Mouse (Mus musculus) kidney, embryonic 16.5 days (tissue): Measurements from ENCODE around the gene Esrrg. TPM values are rescaled to one million over a fixed set of nuclear protein-coding genes. Genes with fewer than 3 reads are reported as not detected.

ENCODE experiments used
- ATAC-seq: fragments of 200-750 bp; cut with Nextera tagmentation; 2 replicates; pipeline ENCODE4 v1.8.0; 2017; ENCODE audit warnings: moderate TSS enrichment; ENCODE audit not compliant: low FRiP score, low TSS enrichment
- H3K27ac ChIP-seq: fragments of 300-500 bp; sonication (generic); 2 replicates; pipeline ENCODE4 v1.5.1; 2014; ENCODE audit warnings: low read length
- H3K27me3 ChIP-seq: fragments of 300-500 bp; sonication (generic); 2 replicates; pipeline ENCODE4 v1.6.1; 2014; ENCODE audit warnings: low read length, control low read depth, mixed read lengths; ENCODE audit not compliant: insufficient read depth
- H3K36me3 ChIP-seq: fragments of 300-500 bp; sonication (generic); 2 replicates; pipeline ENCODE4 v1.6.1; 2014; ENCODE audit warnings: low read length, control low read depth, mixed read lengths; ENCODE audit not compliant: insufficient read depth
- H3K4me1 ChIP-seq: fragments of 300-500 bp; sonication (generic); 2 replicates; pipeline ENCODE4 v1.6.1; 2014; ENCODE audit warnings: low read length, control low read depth, mixed read lengths; ENCODE audit not compliant: insufficient read depth
- H3K4me2 ChIP-seq: fragments of 300-500 bp; sonication (generic); replicated peaks from 2 replicates; pipeline ENCODE4 v1.6.1; 2014; ENCODE audit warnings: low read depth, low read length
- H3K4me3 ChIP-seq: fragments of 300-500 bp; sonication (generic); 2 replicates; pipeline ENCODE4 v1.5.1; 2014; ENCODE audit warnings: mild to moderate bottlenecking, low read length
- H3K9ac ChIP-seq: fragments of 300-500 bp; sonication (generic); replicated peaks from 2 replicates; pipeline ENCODE4 v1.6.1; 2014; ENCODE audit warnings: low read length
- H3K9me3 ChIP-seq: fragments of 300-500 bp; sonication (generic); 2 replicates; pipeline ENCODE4 v1.6.1; 2016; ENCODE audit warnings: low read length, control low read depth
- WGBS: fragments of 180-500 bp; shearing (Covaris S2); extraction: QIAGEN DNeasy Blood & Tissue Kit; methylation state at CpG from one replicate; pipeline ENCODE4 v1.1.7; 2014; 5-methylcytosine and 5-hydroxymethylcytosine counted together
- polyA plus RNA-seq: library from polyadenylated mRNA; unstranded; fragments of >200 nt; fragmentation: Nextera tagmentation; extraction: Ambion mirVana; gene quantifications from 2 replicates; pipeline ENCODE4 v1.2.1, GENCODE M21; 2015

Gene Esrrg
- polyA plus RNA-seq, 1 experiment from 2014 or later = 36.0 TPM

GRCm38 (mm10) chr1:187826869-187827268 lies 218.3 kb downstream of the Esrrg start:
- 63% methylated on average over 5 of the region's 5 CpGs for WGBS
- no peaks in the 10 kb centered on the region for H3K9me3 ChIP-seq
- no peak for ATAC-seq
- no peak overlapping the region for H3K4me3 ChIP-seq
- no peaks in the 10 kb centered on the region for H3K36me3 ChIP-seq
- peaks cover 13% of the 10 kb centered on the region for H3K4me1 ChIP-seq
- H3K9ac ChIP-seq = no peak overlapping the region
- no peak overlapping the region for H3K4me2 ChIP-seq
- no peak overlapping the region for H3K27ac ChIP-seq
- no peaks in the 10 kb centered on the region for H3K27me3 ChIP-seq

GRCm38 (mm10) chr1:187830937-187831336 lies 222.3 kb downstream of the Esrrg start:
- no peak overlapping the region for H3K27ac ChIP-seq
- H3K4me2 ChIP-seq = no peak overlapping the region
- H3K4me1 ChIP-seq = peaks cover 9% of the 10 kb centered on the region
- H3K9me3 ChIP-seq = no peaks in the 10 kb centered on the region
- H3K36me3 ChIP-seq = no peaks in the 10 kb centered on the region
- WGBS = 60% methylated on average over 7 of the region's 7 CpGs
- no peaks in the 10 kb centered on the region for H3K27me3 ChIP-seq
- no peak for ATAC-seq
- H3K4me3 ChIP-seq = no peak overlapping the region
- no peak overlapping the region for H3K9ac ChIP-seq

- Histone ChIP-seq H3K27me3 (no peaks in the 10 kb centered on the region), H3K36me3 (no peaks in the 10 kb centered on the region), H3K4me1 (peaks cover 4% of the 10 kb centered on the region; the same call in 1 of the 2 replicates), H3K27ac (peak overlapping the region; percentile 3; the same call in 1 of the 2 replicates), H3K4me3 (no peak overlapping the region), H3K4me2 (no peak overlapping the region), H3K9ac (no peak overlapping the region), H3K9me3 (no peaks in the 10 kb centered on the region)
- 39% methylated on average over 3 of the region's 3 CpGs for WGBS
- ATAC-seq = peak; percentile 75; the same call in 1 of the 2 replicates
These were observed 224.3 kb downstream of the Esrrg start for GRCm38 (mm10) chr1:187832851-187833250.

GRCm38 (mm10) chr1:187834576-187834975 lies 226.0 kb downstream of the Esrrg start:
- no peaks in the 10 kb centered on the region for H3K27me3 ChIP-seq
- no peak overlapping the region for H3K4me2 ChIP-seq
- no peak overlapping the region for H3K9ac ChIP-seq
- no peak for ATAC-seq
- no peaks in the 10 kb centered on the region for H3K36me3 ChIP-seq
- WGBS = 93% methylated on average over 3 of the region's 3 CpGs
- no peaks in the 10 kb centered on the region for H3K9me3 ChIP-seq
- no peak overlapping the region for H3K4me3 ChIP-seq
- H3K4me1 ChIP-seq = peaks cover 4% of the 10 kb centered on the region; the same call in 1 of the 2 replicates
- H3K27ac ChIP-seq = no peak overlapping the region

DNA sequence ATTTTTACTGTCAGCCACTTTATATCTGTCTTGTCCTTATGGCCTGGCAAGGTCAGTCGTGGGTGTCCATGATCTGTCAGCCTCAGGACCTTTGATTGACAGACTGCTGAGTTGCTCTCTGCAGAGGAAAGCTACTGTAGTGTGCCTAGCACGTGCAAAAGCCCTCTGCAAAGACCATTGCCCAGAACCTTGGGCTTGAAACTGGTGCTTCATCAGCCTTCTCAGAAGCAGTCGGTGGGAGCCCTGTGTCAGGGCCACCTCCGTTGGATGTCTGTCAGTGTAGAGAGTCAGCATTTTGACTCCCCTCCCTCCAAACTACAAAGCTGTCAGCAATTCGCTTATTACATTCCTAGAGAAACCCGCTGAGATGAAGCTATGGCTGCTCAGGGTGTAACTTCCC lies 227.8 kb downstream of the Esrrg start:
- Histone ChIP-seq H3K27me3 (no peaks in the 10 kb centered on the region), H3K4me1 (0 out of 2 replicates have a peak, but pooled peaks cover 4% of the 10 kb centered on the region), H3K36me3 (no peaks in the 10 kb centered on the region), H3K9ac (no peak overlapping the region), H3K9me3 (no peaks in the 10 kb centered on the region), H3K4me2 (no peak overlapping the region), H3K27ac (no peak overlapping the region), H3K4me3 (no peak overlapping the region)
- ATAC-seq = 0 out of 2 replicates have a peak, but pooled peaks have one; percentile 27
- WGBS = 40% methylated on average over 6 of the region's 6 CpGs

GRCm38 (mm10) chr1:187836876-187837275 lies 228.3 kb downstream of the Esrrg start:
- WGBS = 14% methylated on average over 7 of the region's 7 CpGs
- Histone ChIP-seq H3K4me1 (0 out of 2 replicates have a peak, but pooled peaks cover 4% of the 10 kb centered on the region), H3K4me3 (no peak overlapping the region), H3K9me3 (no peaks in the 10 kb centered on the region), H3K27me3 (no peaks in the 10 kb centered on the region), H3K9ac (no peak overlapping the region), H3K27ac (no peak overlapping the region), H3K4me2 (no peak overlapping the region), H3K36me3 (no peaks in the 10 kb centered on the region)
- no peak for ATAC-seq

DNA sequence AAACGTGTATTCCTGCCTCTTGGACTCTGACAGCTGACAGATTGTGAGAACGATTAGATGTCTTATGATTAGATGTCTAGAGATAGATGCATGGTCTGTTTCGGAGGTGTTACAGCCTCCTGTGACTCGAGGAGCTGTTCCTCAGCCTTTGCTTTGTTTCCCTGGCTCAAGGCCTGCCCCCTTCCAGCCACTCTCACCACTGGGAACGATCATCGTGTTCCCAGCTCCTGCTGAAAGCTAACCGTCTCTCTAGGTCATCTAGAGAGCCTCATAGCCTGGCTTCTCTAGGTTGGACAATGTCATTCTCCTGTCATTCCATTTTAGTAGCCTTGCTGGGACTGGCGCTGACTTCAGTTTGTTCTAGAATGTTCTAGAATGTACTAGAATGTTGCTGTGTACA lies 233.0 kb downstream of the Esrrg start:
- no peaks in the 10 kb centered on the region for H3K27me3 ChIP-seq
- 80% methylated on average over 8 of the region's 8 CpGs for WGBS
- no peak overlapping the region for H3K4me3 ChIP-seq
- no peaks in the 10 kb centered on the region for H3K4me1 ChIP-seq
- no peaks in the 10 kb centered on the region for H3K9me3 ChIP-seq
- no peak overlapping the region for H3K4me2 ChIP-seq
- no peaks in the 10 kb centered on the region for H3K36me3 ChIP-seq
- no peak overlapping the region for H3K27ac ChIP-seq
- H3K9ac ChIP-seq = no peak overlapping the region
- no peak for ATAC-seq

- no peak overlapping the region for H3K9ac ChIP-seq
- H3K4me2 ChIP-seq = no peak overlapping the region
- H3K27ac ChIP-seq = no peak overlapping the region
- H3K36me3 ChIP-seq = no peaks in the 10 kb centered on the region
- no peaks in the 10 kb centered on the region for H3K27me3 ChIP-seq
- WGBS = 93% methylated on average over 5 of the region's 5 CpGs
- no peak overlapping the region for H3K4me3 ChIP-seq
- no peaks in the 10 kb centered on the region for H3K4me1 ChIP-seq
- no peak for ATAC-seq
- no peaks in the 10 kb centered on the region for H3K9me3 ChIP-seq
These were observed 234.1 kb downstream of the Esrrg start for GRCm38 (mm10) chr1:187842702-187843101.

GRCm38 (mm10) chr1:187854148-187854547 lies 245.6 kb downstream of the Esrrg start:
- ATAC-seq = no peak

GRCm38 (mm10) chr1:187862339-187862738 lies 253.7 kb downstream of the Esrrg start:
- Histone ChIP-seq H3K27ac (no peak overlapping the region), H3K36me3 (no peaks in the 10 kb centered on the region), H3K27me3 (no peaks in the 10 kb centered on the region), H3K4me1 (no peaks in the 10 kb centered on the region), H3K9ac (no peak overlapping the region), H3K4me2 (no peak overlapping the region), H3K4me3 (no peak overlapping the region), H3K9me3 (0 out of 2 replicates have a peak, but pooled peaks cover 3% of the 10 kb centered on the region)
- no peak for ATAC-seq
- WGBS = 73% methylated on average over 5 of the region's 5 CpGs

More at GRCm38 (mm10) chr1:187854148-187854547, 245.6 kb downstream of the Esrrg start:
- Histone ChIP-seq H3K9me3 (0 out of 2 replicates have a peak, but pooled peaks cover 3% of the 10 kb centered on the region), H3K4me1 (peaks cover 7% of the 10 kb centered on the region; the same call in 1 of the 2 replicates), H3K27me3 (no peaks in the 10 kb centered on the region), H3K36me3 (no peaks in the 10 kb centered on the region), H3K27ac (no peak overlapping the region), H3K4me3 (no peak overlapping the region), H3K9ac (no peak overlapping the region), H3K4me2 (no peak overlapping the region)
- 24% methylated on average over 8 of the region's 8 CpGs for WGBS
